Mouse (Mus musculus) thymus, adult 2 months (tissue): ENCODE data around the gene Hnf1b.

Experiments used
- CTCF ChIP-seq: fragments of 200-500 bp; IDR thresholded peaks from 2 replicates; pipeline ENCODE4 v1.5.1; 2012; ENCODE audit warnings: mild to moderate bottlenecking, control low read depth, low read length, moderate library complexity, borderline replicate concordance; ENCODE audit not compliant: control insufficient read depth, poor library complexity, insufficient read depth; ENCODE audit errors: extremely low read depth
- POLR2A ChIP-seq: fragments of 200-500 bp; IDR thresholded peaks from 2 replicates; pipeline ENCODE4 v1.6.1; 2012; ENCODE audit warnings: mild to moderate bottlenecking, low read length, control low read depth, moderate library complexity; ENCODE audit not compliant: control insufficient read depth, poor library complexity, insufficient read depth; ENCODE audit errors: extremely low read depth

- TF ChIP-seq CTCF (no peak), POLR2A (no peak)
These were observed 32.7 kb downstream of the Hnf1b start for GRCm38 (mm10) chr11:83882552-83882951.
